Mouse (Mus musculus): ENCODE measurements around the gene Unc79. TPM values are rescaled to one million over a fixed set of nuclear protein-coding genes. Genes with fewer than 3 reads are reported as not detected.

Gene Unc79
- polyA plus RNA-seq, 1 experiment from 2014 or later: 0.07 TPM

GRCm38 (mm10) chr12:103018161-103018560, 69.5 kb downstream of the Unc79 start:
- TF ChIP-seq CTCF (IDR thresholded peaks at IDR 0.05; ENCODE audit: low read depth): no peak
- Histone ChIP-seq H3K27me3 (ENCODE audit: insufficient read depth, low read length) (no peaks in the 10 kb centered on the region), H3K36me3 (ENCODE audit: insufficient read depth, low read length) (no peaks in the 10 kb centered on the region), H3K27ac (no peak overlapping the region), H3K9me3 (replicated peaks; ENCODE audit: low read length) (no peaks in the 10 kb centered on the region), H3K4me2 (ENCODE audit: low read length) (no peak overlapping the region), H3K4me1 (replicated peaks; ENCODE audit: insufficient read depth, low read length) (no peaks in the 10 kb centered on the region), H3K9ac (ENCODE audit: low read depth, low read length) (no peak overlapping the region), H3K4me3 (replicated peaks; ENCODE audit: low read depth, low read length) (no peak overlapping the region)
- ATAC-seq (replicated peaks; ENCODE audit: low FRiP score, low read depth) (no peak), DNase-seq (ENCODE audit: low spot score) (no peak)
- WGBS: 91% methylated on average over 12 of the region's 12 CpGs

- no peak overlapping the region for H3K9ac ChIP-seq (ENCODE audit: low read depth, low read length)
- DNase-seq (ENCODE audit: low spot score): no peak
- no peak overlapping the region for H3K27ac ChIP-seq
- no peak for TF ChIP-seq CTCF (IDR thresholded peaks at IDR 0.05; ENCODE audit: low read depth)
- no peaks in the 10 kb centered on the region for H3K36me3 ChIP-seq (ENCODE audit: insufficient read depth, low read length)
- no peak for ATAC-seq (replicated peaks; ENCODE audit: low FRiP score, low read depth)
- WGBS: 65% methylated on average over 5 of the region's 5 CpGs
- H3K4me2 ChIP-seq (ENCODE audit: low read length): no peak overlapping the region
- no peaks in the 10 kb centered on the region for H3K4me1 ChIP-seq (replicated peaks; ENCODE audit: insufficient read depth, low read length)
- no peak overlapping the region for H3K4me3 ChIP-seq (replicated peaks; ENCODE audit: low read depth, low read length)
- H3K9me3 ChIP-seq (replicated peaks; ENCODE audit: low read length): no peaks in the 10 kb centered on the region
- no peaks in the 10 kb centered on the region for H3K27me3 ChIP-seq (ENCODE audit: insufficient read depth, low read length)
These were observed 88.0 kb downstream of the Unc79 start for GRCm38 (mm10) chr12:103036692-103037091.

- H3K9ac ChIP-seq (ENCODE audit: low read depth, low read length): no peak overlapping the region
- H3K4me1 ChIP-seq (replicated peaks; ENCODE audit: insufficient read depth, low read length): no peaks in the 10 kb centered on the region
- H3K36me3 ChIP-seq (ENCODE audit: insufficient read depth, low read length): no peaks in the 10 kb centered on the region
- H3K27me3 ChIP-seq (ENCODE audit: insufficient read depth, low read length): no peaks in the 10 kb centered on the region
- H3K4me3 ChIP-seq (replicated peaks; ENCODE audit: low read depth, low read length): no peak overlapping the region
- no peak overlapping the region for H3K27ac ChIP-seq
- H3K9me3 ChIP-seq (replicated peaks; ENCODE audit: low read length): no peaks in the 10 kb centered on the region
- no peak for DNase-seq (ENCODE audit: low spot score)
- no peak for ATAC-seq (replicated peaks; ENCODE audit: low FRiP score, low read depth)
- no peak for TF ChIP-seq CTCF (IDR thresholded peaks at IDR 0.05; ENCODE audit: low read depth)
- no peak overlapping the region for H3K4me2 ChIP-seq (ENCODE audit: low read length)
- 78% methylated on average over 10 of the region's 10 CpGs for WGBS
These were observed 90.7 kb downstream of the Unc79 start for GRCm38 (mm10) chr12:103039332-103039731.

- Histone ChIP-seq H3K4me1 (replicated peaks; ENCODE audit: insufficient read depth, low read length) (no peaks in the 10 kb centered on the region), H3K27ac (no peak overlapping the region), H3K4me2 (ENCODE audit: low read length) (no peak overlapping the region), H3K9ac (ENCODE audit: low read depth, low read length) (no peak overlapping the region), H3K27me3 (ENCODE audit: insufficient read depth, low read length) (no peaks in the 10 kb centered on the region), H3K36me3 (ENCODE audit: insufficient read depth, low read length) (no peaks in the 10 kb centered on the region), H3K4me3 (replicated peaks; ENCODE audit: low read depth, low read length) (no peak overlapping the region), H3K9me3 (replicated peaks; ENCODE audit: low read length) (no peaks in the 10 kb centered on the region)
- no peak for ATAC-seq (replicated peaks; ENCODE audit: low FRiP score, low read depth)
- 77% methylated on average over 2 of the region's 2 CpGs for WGBS
- no peak for DNase-seq (ENCODE audit: low spot score)
- TF ChIP-seq CTCF (IDR thresholded peaks at IDR 0.05; ENCODE audit: low read depth): no peak
These were observed 91.5 kb downstream of the Unc79 start for GRCm38 (mm10) chr12:103040136-103040535.

- WGBS: 97% methylated on average over 3 of the region's 3 CpGs
- TF ChIP-seq CTCF (IDR thresholded peaks at IDR 0.05; ENCODE audit: low read depth): no peak
- no peaks in the 10 kb centered on the region for H3K27me3 ChIP-seq (ENCODE audit: insufficient read depth, low read length)
- no peak overlapping the region for H3K9ac ChIP-seq (ENCODE audit: low read depth, low read length)
- H3K4me1 ChIP-seq (replicated peaks; ENCODE audit: insufficient read depth, low read length): no peaks in the 10 kb centered on the region
- no peak for DNase-seq (ENCODE audit: low spot score)
- no peak for ATAC-seq (replicated peaks; ENCODE audit: low FRiP score, low read depth)
- no peak overlapping the region for H3K27ac ChIP-seq
- H3K4me3 ChIP-seq (replicated peaks; ENCODE audit: low read depth, low read length): no peak overlapping the region
- H3K9me3 ChIP-seq (replicated peaks; ENCODE audit: low read length): no peaks in the 10 kb centered on the region
- H3K36me3 ChIP-seq (ENCODE audit: insufficient read depth, low read length): no peaks in the 10 kb centered on the region
- H3K4me2 ChIP-seq (ENCODE audit: low read length): no peak overlapping the region
These were observed 92.7 kb downstream of the Unc79 start for GRCm38 (mm10) chr12:103041401-103041800.

- 87% methylated on average over 5 of the region's 5 CpGs for WGBS
- H3K27ac ChIP-seq: no peak overlapping the region
- ATAC-seq (replicated peaks; ENCODE audit: low FRiP score, low read depth) (no peak), DNase-seq (ENCODE audit: low spot score) (no peak)
- no peaks in the 10 kb centered on the region for H3K9me3 ChIP-seq (replicated peaks; ENCODE audit: low read length)
- H3K4me3 ChIP-seq (replicated peaks; ENCODE audit: low read depth, low read length): no peak overlapping the region
- TF ChIP-seq CTCF (IDR thresholded peaks at IDR 0.05; ENCODE audit: low read depth): no peak
- no peaks in the 10 kb centered on the region for H3K4me1 ChIP-seq (replicated peaks; ENCODE audit: insufficient read depth, low read length)
- no peaks in the 10 kb centered on the region for H3K27me3 ChIP-seq (ENCODE audit: insufficient read depth, low read length)
- H3K9ac ChIP-seq (ENCODE audit: low read depth, low read length): no peak overlapping the region
- no peak overlapping the region for H3K4me2 ChIP-seq (ENCODE audit: low read length)
- no peaks in the 10 kb centered on the region for H3K36me3 ChIP-seq (ENCODE audit: insufficient read depth, low read length)
These were observed 94.1 kb downstream of the Unc79 start for GRCm38 (mm10) chr12:103042711-103043110.

GRCm38 (mm10) chr12:103044422-103044821, 95.8 kb downstream of the Unc79 start:
- H3K4me2 ChIP-seq (ENCODE audit: low read length): no peak overlapping the region
- no peak for ATAC-seq (replicated peaks; ENCODE audit: low FRiP score, low read depth)
- no peak for TF ChIP-seq CTCF (IDR thresholded peaks at IDR 0.05; ENCODE audit: low read depth)
- H3K27me3 ChIP-seq (ENCODE audit: insufficient read depth, low read length): no peaks in the 10 kb centered on the region
- H3K36me3 ChIP-seq (ENCODE audit: insufficient read depth, low read length): no peaks in the 10 kb centered on the region
- DNase-seq (ENCODE audit: low spot score): no peak
- no peak overlapping the region for H3K4me3 ChIP-seq (replicated peaks; ENCODE audit: low read depth, low read length)
- no peak overlapping the region for H3K9ac ChIP-seq (ENCODE audit: low read depth, low read length)
- H3K27ac ChIP-seq: no peak overlapping the region
- 50% methylated on average over 4 of the region's 4 CpGs for WGBS
- no peaks in the 10 kb centered on the region for H3K9me3 ChIP-seq (replicated peaks; ENCODE audit: low read length)
- no peaks in the 10 kb centered on the region for H3K4me1 ChIP-seq (replicated peaks; ENCODE audit: insufficient read depth, low read length)

All from kidney, postnatal 0 days (tissue).